Mouse (Mus musculus) testis, adult 2 months (tissue): ENCODE measurements at regions not wholly inside any gene's neighbourhood (a gene's known extent, or its start where the extent isn't known, plus 50 kb on each side); places are given as distances from the start of the nearest gene placed in this dataset.
A peak's percentile ranks its signal among the peaks of the same experiment; 100 is the strongest.

Experiments
- H3K27ac ChIP-seq: fragments of 200-500 bp; 2 replicates; pipeline ENCODE4 v1.5.1; 2012; ENCODE audit warnings: low read depth, low read length; ENCODE audit not compliant: control insufficient read depth, insufficient read depth
- H3K27me3 ChIP-seq: fragments of 200-500 bp; 2 replicates; pipeline ENCODE4 v1.6.1; 2012; ENCODE audit warnings: mild to moderate bottlenecking, low read length, moderate library complexity; ENCODE audit not compliant: control insufficient read depth, insufficient read depth
- H3K36me3 ChIP-seq: fragments of 200-500 bp; 2 replicates; pipeline ENCODE4 v1.6.1; 2012; ENCODE audit warnings: mild to moderate bottlenecking, low read length; ENCODE audit not compliant: control insufficient read depth, insufficient read depth
- H3K4me1 ChIP-seq: fragments of 200-500 bp; 2 replicates; pipeline ENCODE4 v1.6.1; 2012; ENCODE audit warnings: low read length; ENCODE audit not compliant: control insufficient read depth, insufficient read depth
- H3K4me3 ChIP-seq: fragments of 200-500 bp; 2 replicates; pipeline ENCODE4 v1.5.1; 2012; ENCODE audit warnings: low read depth, mild to moderate bottlenecking, low read length, moderate library complexity, mixed read lengths; ENCODE audit not compliant: control insufficient read depth
- CTCF ChIP-seq: fragments of 200-500 bp; IDR thresholded peaks from 2 replicates; pipeline ENCODE4 v1.5.1; 2012; ENCODE audit warnings: low read depth, mild to moderate bottlenecking, inconsistent platforms, low read length, moderate library complexity; ENCODE audit not compliant: control insufficient read depth, insufficient read depth, insufficient replicate concordance
- POLR2A ChIP-seq: fragments of 200-500 bp; IDR thresholded peaks from 2 replicates; pipeline ENCODE4 v1.6.1; 2012; ENCODE audit warnings: low read depth, mild to moderate bottlenecking, inconsistent platforms, low read length, moderate library complexity; ENCODE audit not compliant: control insufficient read depth

- no peaks in the 10 kb centered on the region for H3K27me3 ChIP-seq
- no peaks in the 10 kb centered on the region for H3K36me3 ChIP-seq
- peaks cover 6% of the 10 kb centered on the region for H3K4me1 ChIP-seq
- no peak for TF ChIP-seq POLR2A
- no peak for TF ChIP-seq CTCF
- H3K4me3 ChIP-seq, result no peak overlapping the region
- H3K27ac ChIP-seq, result no peak overlapping the region
Measured at GRCm38 (mm10) chr2:174848981-174849681, 88.7 kb downstream of the Edn3 start.

GRCm38 (mm10) chr2:174850860-174851259, 90.4 kb downstream of the Edn3 start:
- TF ChIP-seq POLR2A, result no peak
- TF ChIP-seq CTCF, result no peak
- H3K36me3 ChIP-seq, result no peaks in the 10 kb centered on the region
- no peaks in the 10 kb centered on the region for H3K27me3 ChIP-seq
- H3K27ac ChIP-seq, result no peak overlapping the region
- H3K4me3 ChIP-seq, result no peak overlapping the region
- H3K4me1 ChIP-seq, result peaks cover 6% of the 10 kb centered on the region

GRCm38 (mm10) chr2:174851525-174852330, 91.3 kb downstream of the Edn3 start:
- TF ChIP-seq POLR2A, result 0 out of 2 replicates have a peak, but pooled peaks have one; percentile 19
- TF ChIP-seq CTCF, result peak; percentile 93
- H3K27ac ChIP-seq, result no peak overlapping the region

GRCm38 (mm10) chr2:174853786-174854185, 93.4 kb downstream of the Edn3 start:
- no peak overlapping the region for H3K4me3 ChIP-seq
- H3K4me1 ChIP-seq, result peaks cover 12% of the 10 kb centered on the region
- H3K27ac ChIP-seq, result no peak overlapping the region
- no peaks in the 10 kb centered on the region for H3K27me3 ChIP-seq
- no peaks in the 10 kb centered on the region for H3K36me3 ChIP-seq
- TF ChIP-seq CTCF (no peak), POLR2A (no peak)

More at GRCm38 (mm10) chr2:174851525-174852330, 91.3 kb downstream of the Edn3 start:
- Histone ChIP-seq H3K36me3 (no peaks in the 10 kb centered on the region), H3K4me1 (peaks cover 6% of the 10 kb centered on the region), H3K27me3 (no peaks in the 10 kb centered on the region), H3K4me3 (peak overlapping the region; percentile 12)

- Histone ChIP-seq H3K36me3 (no peaks in the 10 kb centered on the region), H3K4me1 (peaks cover 13% of the 10 kb centered on the region), H3K27me3 (no peaks in the 10 kb centered on the region), H3K4me3 (no peak overlapping the region), H3K27ac (no peak overlapping the region)
- TF ChIP-seq POLR2A, result no peak
- no peak for TF ChIP-seq CTCF
Measured at GRCm38 (mm10) chr2:174855548-174855947, 95.1 kb downstream of the Edn3 start.

- H3K27ac ChIP-seq, result no peak overlapping the region
- H3K27me3 ChIP-seq, result no peaks in the 10 kb centered on the region
- H3K36me3 ChIP-seq, result no peaks in the 10 kb centered on the region
- peaks cover 13% of the 10 kb centered on the region for H3K4me1 ChIP-seq
- no peak overlapping the region for H3K4me3 ChIP-seq
- no peak for TF ChIP-seq CTCF
- TF ChIP-seq POLR2A, result no peak
Measured at GRCm38 (mm10) chr2:174856135-174856534, 95.7 kb downstream of the Edn3 start.

- H3K4me1 ChIP-seq, result peaks cover 7% of the 10 kb centered on the region
- no peak overlapping the region for H3K4me3 ChIP-seq
- no peaks in the 10 kb centered on the region for H3K27me3 ChIP-seq
- TF ChIP-seq CTCF (no peak), POLR2A (no peak)
- peak overlapping the region; percentile 49 for H3K27ac ChIP-seq
- H3K36me3 ChIP-seq, result no peaks in the 10 kb centered on the region
Measured at GRCm38 (mm10) chr2:174858011-174858834, 97.8 kb downstream of the Edn3 start.
